Mouse (Mus musculus) thymus, postnatal 0 days (tissue): ENCODE results near the gene Derl2. TPM values are rescaled to one million over a fixed set of nuclear protein-coding genes. Genes with fewer than 3 reads are reported as not detected.
A peak's percentile ranks its signal among the peaks of the same experiment; 100 is the strongest.

Experiments
- DNase-seq: peaks from one replicate; pipeline ENCODE4 v3.0.0-alpha.2; 2015; ENCODE audit warnings: low spot score
- polyA plus RNA-seq: library from polyadenylated mRNA; unstranded; fragments of >200 nt; fragmentation: Nextera tagmentation; extraction: Ambion mirVana; gene quantifications from 2 replicates; pipeline ENCODE4 v1.2.1, GENCODE M21; 2015

The Derl2 gene
- polyA plus RNA-seq = 59.7 and 63.8 TPM in 2 replicates

GRCm38 (mm10) chr11:71019201-71020068, at the start of gene Derl2, which contains the start of gene Mis12:
Gene Derl2 (minus strand): TSS chr11:71019841.
Gene Mis12 (plus strand): TSS chr11:71019611.
- peak; percentile 99 for DNase-seq

- no peak for DNase-seq
Measured at GRCm38 (mm10) chr11:71052554-71052953, 32.9 kb upstream of the Derl2 start.

- no peak for DNase-seq
Measured at GRCm38 (mm10) chr11:71039526-71040298, 20.1 kb upstream of the Derl2 start.

GRCm38 (mm10) chr11:71033163-71033761, 13.6 kb upstream of the Derl2 start, which contains the start of gene 6330403K07Rik:
Gene 6330403K07Rik (minus strand): TSS chr11:71033513.
- DNase-seq = no peak

- DNase-seq = no peak
Measured at GRCm38 (mm10) chr11:71032491-71033162, 13.0 kb upstream of the Derl2 start.

- no peak for DNase-seq
Measured at GRCm38 (mm10) chr11:71032070-71032469, 12.4 kb upstream of the Derl2 start.

GRCm38 (mm10) chr11:71029403-71030118, 9.9 kb upstream of the Derl2 start:
- DNase-seq = no peak

GRCm38 (mm10) chr11:71028280-71028679, 8.6 kb upstream of the Derl2 start:
- no peak for DNase-seq

- no peak for DNase-seq
Measured at GRCm38 (mm10) chr11:71018416-71019200, 1.0 kb downstream of the Derl2 start.

- no peak for DNase-seq
Measured at GRCm38 (mm10) chr11:71017051-71017450, 2.6 kb downstream of the Derl2 start.

- DNase-seq = no peak
Measured at GRCm38 (mm10) chr11:71012743-71013142, 6.9 kb downstream of the Derl2 start.

- DNase-seq = no peak
Measured at GRCm38 (mm10) chr11:71008321-71008720, 11.3 kb downstream of the Derl2 start.

GRCm38 (mm10) chr11:71007831-71008230, 11.8 kb downstream of the Derl2 start:
- no peak for DNase-seq

GRCm38 (mm10) chr11:71007026-71007425, 12.6 kb downstream of the Derl2 start:
- no peak for DNase-seq

GRCm38 (mm10) chr11:71005046-71005445, 14.6 kb downstream of the Derl2 start:
- DNase-seq = peak; percentile 16

- peak; percentile 97 for DNase-seq
Measured at GRCm38 (mm10) chr11:71004316-71004773, 15.3 kb downstream of the Derl2 start, which contains the start of gene Dhx33. Gene Dhx33 (minus strand): TSS chr11:71004437.

- DNase-seq = peak; percentile 4
Measured at GRCm38 (mm10) chr11:71003611-71004315, 15.9 kb downstream of the Derl2 start.

- DNase-seq = no peak
Measured at GRCm38 (mm10) chr11:71001167-71001566, 18.5 kb downstream of the Derl2 start.
